Mouse (Mus musculus): ENCODE data around the gene Ndufb4. TPM values are rescaled to one million over a fixed set of nuclear protein-coding genes. Genes with fewer than 3 reads are reported as not detected.

Gene Ndufb4
- polyA plus RNA-seq, 1 experiment from 2014 or later = 57.1 TPM

DNA sequence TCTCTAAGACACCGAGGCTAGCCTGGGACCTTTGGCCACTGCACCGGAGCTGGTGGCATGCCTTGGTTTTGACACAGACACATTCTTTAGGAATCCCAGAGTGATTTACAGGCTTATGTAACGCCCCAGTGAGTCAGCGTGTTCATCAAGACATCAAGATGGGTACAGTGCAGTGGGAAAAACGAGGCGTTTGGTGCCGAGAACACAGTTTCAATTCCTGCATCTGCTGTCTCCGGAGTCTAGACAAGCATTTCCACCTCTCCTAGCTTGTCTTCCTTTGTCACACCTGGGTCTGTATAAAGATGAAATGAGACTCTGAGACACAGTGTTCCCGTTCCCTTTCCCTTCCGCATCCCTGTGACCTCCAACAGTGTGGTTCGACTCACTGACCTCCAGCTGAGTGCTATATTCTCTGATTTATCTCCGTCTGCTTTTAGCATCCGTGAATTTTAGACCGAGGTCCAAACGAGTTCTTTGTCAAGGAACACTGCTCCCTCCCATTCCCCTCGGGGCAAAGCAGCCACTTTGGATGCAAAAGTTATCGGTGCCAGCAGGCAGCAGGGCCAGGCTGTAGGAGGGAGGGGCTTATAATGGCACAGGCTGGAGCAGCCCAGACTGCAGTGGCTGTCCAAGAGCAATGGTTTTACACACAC, 21.9 kb upstream of the Ndufb4 start:
- Histone ChIP-seq H3K9me3 (replicated peaks) (no peaks in the 10 kb centered on the region), H3K4me3 (replicated peaks) (peak overlapping the region; percentile 26), H3K36me3 (no peaks in the 10 kb centered on the region), H3K4me2 (peak overlapping the region; percentile 51), H3K27me3 (no peaks in the 10 kb centered on the region), H3K27ac (peak overlapping the region; percentile 60; the same call in 1 of the 2 replicates), H3K9ac (no peak overlapping the region), H3K4me1 (peaks cover 22% of the 10 kb centered on the region)
- ATAC-seq (replicated peaks; ENCODE audit: low FRiP score) = peak; percentile 85
- 29% methylated on average over 17 of the region's 17 CpGs for WGBS

DNA sequence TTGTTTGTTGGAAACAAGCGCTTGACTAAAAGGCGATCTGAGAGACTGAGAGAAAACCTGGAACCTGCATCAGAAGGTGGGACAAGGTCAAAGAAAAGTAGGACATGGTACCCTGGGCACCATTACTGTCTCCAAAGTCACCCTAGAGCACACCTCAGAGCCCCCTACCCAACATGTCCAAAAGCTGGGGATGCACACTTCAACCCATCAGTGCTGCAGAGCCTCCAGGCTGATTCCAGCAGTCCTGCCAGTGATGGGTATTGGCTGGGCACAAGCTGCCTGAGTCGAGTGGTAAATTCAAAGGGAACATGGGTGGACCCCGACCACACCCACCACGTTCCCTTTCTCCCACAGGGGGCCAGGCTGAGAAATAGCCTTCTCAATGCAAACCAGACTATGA, 21.1 kb upstream of the Ndufb4 start:
- H3K27me3 ChIP-seq = no peaks in the 10 kb centered on the region
- no peak overlapping the region for H3K27ac ChIP-seq
- H3K36me3 ChIP-seq = no peaks in the 10 kb centered on the region
- H3K4me3 ChIP-seq (replicated peaks) = no peak overlapping the region
- no peak overlapping the region for H3K4me2 ChIP-seq
- no peaks in the 10 kb centered on the region for H3K9me3 ChIP-seq (replicated peaks)
- 92% methylated on average over 5 of the region's 5 CpGs for WGBS
- peaks cover 20% of the 10 kb centered on the region for H3K4me1 ChIP-seq
- ATAC-seq (replicated peaks; ENCODE audit: low FRiP score) = no peak
- H3K9ac ChIP-seq = no peak overlapping the region

- WGBS = 41% methylated on average over 4 of the region's 4 CpGs
Observed at GRCm38 (mm10) chr16:37670666-37671283, 16.5 kb upstream of the Ndufb4 start.

DNA sequence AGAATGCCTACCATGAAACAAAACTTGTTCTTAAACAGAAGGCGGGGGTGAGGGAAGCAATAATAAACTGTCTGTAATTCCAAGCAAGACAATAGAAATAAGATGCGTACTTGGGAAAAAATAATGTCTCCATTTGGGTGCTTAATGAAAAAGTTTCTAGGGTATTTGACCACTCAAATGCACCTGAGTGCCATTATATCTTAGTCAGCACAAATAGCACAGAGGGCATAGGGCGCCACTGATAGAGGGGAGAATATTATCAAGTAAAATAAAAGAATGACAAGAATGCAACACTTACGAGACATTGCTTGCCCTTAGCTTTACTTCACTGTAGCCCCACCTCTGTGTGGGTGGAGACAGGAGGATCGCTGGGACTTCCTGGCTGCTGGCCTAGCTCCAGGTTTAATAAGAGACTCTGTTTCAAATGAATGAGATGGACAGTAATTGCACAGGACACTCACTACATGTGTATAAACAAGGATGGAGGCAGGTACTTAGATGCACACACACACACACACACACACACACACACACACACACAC, 11.2 kb upstream of the Ndufb4 start:
- no peak overlapping the region for H3K4me3 ChIP-seq (replicated peaks)
- H3K27ac ChIP-seq = no peak overlapping the region
- WGBS = 70% methylated on average over 5 of the region's 5 CpGs
- no peak overlapping the region for H3K4me2 ChIP-seq
- no peak for ATAC-seq (replicated peaks; ENCODE audit: low FRiP score)
- no peaks in the 10 kb centered on the region for H3K9me3 ChIP-seq (replicated peaks)
- no peaks in the 10 kb centered on the region for H3K27me3 ChIP-seq
- H3K4me1 ChIP-seq = no peaks in the 10 kb centered on the region
- H3K9ac ChIP-seq = no peak overlapping the region
- no peaks in the 10 kb centered on the region for H3K36me3 ChIP-seq

More at GRCm38 (mm10) chr16:37670666-37671283, 16.5 kb upstream of the Ndufb4 start:
- Histone ChIP-seq H3K4me1 (peaks cover under 1% of the 10 kb centered on the region; the same call in 1 of the 2 replicates), H3K27me3 (no peaks in the 10 kb centered on the region), H3K9me3 (replicated peaks) (no peaks in the 10 kb centered on the region), H3K27ac (no peak overlapping the region), H3K4me2 (no peak overlapping the region), H3K36me3 (no peaks in the 10 kb centered on the region), H3K4me3 (replicated peaks) (no peak overlapping the region), H3K9ac (no peak overlapping the region)
- 0 out of 2 replicates have a peak, but pooled peaks have one; percentile 18 for ATAC-seq (replicated peaks; ENCODE audit: low FRiP score)

GRCm38 (mm10) chr16:37663643-37664459, 9.6 kb upstream of the Ndufb4 start:
- ATAC-seq (replicated peaks; ENCODE audit: low FRiP score) = no peak
- Histone ChIP-seq H3K9me3 (replicated peaks) (no peaks in the 10 kb centered on the region), H3K4me3 (replicated peaks) (no peak overlapping the region), H3K4me2 (no peak overlapping the region), H3K9ac (no peak overlapping the region), H3K4me1 (no peaks in the 10 kb centered on the region), H3K27me3 (no peaks in the 10 kb centered on the region), H3K36me3 (no peaks in the 10 kb centered on the region), H3K27ac (no peak overlapping the region)
- 80% methylated on average over 9 of the region's 9 CpGs for WGBS

DNA sequence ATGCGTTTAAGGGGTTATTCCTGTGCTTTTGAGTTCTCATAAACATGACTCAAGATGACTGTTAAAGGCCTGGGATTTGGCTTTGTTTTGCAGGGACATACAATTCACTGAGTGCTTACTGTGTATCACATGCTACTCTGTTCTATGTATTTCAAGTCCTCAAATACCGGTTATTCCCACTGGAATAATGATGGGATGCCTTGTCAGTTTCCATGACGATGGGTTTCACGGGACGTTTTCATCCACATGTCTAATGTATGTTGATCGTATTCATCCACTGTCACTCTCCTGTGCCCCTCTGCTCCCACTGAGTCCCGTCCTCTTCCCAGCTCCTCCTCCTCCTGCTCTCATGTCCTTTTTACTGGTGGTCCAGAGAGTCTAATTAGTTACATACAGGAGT, 2.5 kb upstream of the Ndufb4 start:
- no peak overlapping the region for H3K9ac ChIP-seq
- no peak overlapping the region for H3K27ac ChIP-seq
- no peaks in the 10 kb centered on the region for H3K27me3 ChIP-seq
- no peak overlapping the region for H3K4me3 ChIP-seq (replicated peaks)
- H3K4me1 ChIP-seq = peaks cover 25% of the 10 kb centered on the region
- H3K9me3 ChIP-seq (replicated peaks) = no peaks in the 10 kb centered on the region
- 85% methylated on average over 7 of the region's 7 CpGs for WGBS
- H3K36me3 ChIP-seq = no peaks in the 10 kb centered on the region
- no peak for ATAC-seq (replicated peaks; ENCODE audit: low FRiP score)
- no peak overlapping the region for H3K4me2 ChIP-seq

DNA sequence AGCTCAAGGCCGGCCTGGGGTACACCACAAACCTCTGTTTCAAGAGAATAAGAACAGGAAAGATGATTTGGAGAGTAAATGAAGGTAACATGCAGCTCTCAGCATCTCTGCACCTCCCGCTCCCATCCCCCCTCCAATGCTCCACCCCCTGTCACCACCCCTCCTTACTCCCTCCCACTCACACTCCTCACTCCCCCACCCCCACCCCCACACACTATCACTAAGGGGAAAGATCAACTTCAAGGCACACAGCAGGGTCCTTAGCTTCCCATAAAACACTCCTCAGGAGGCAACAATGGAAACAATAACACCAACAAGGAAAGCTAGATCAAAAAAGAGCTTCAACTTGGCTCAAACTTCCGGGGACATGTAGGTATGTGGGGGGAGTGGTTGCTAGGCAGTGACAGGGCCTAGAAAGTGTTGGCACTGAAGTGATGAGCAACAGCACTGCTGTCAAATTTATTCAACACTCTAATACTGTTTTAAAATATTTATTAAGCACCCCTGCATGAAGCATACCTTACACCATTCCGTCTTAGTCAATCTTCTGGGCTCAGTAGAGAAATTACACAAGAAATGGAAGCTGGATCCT, 1.6 kb upstream of the Ndufb4 start:
- no peak overlapping the region for H3K4me3 ChIP-seq (replicated peaks)
- 25% methylated on average over 4 of the region's 4 CpGs for WGBS

DNA sequence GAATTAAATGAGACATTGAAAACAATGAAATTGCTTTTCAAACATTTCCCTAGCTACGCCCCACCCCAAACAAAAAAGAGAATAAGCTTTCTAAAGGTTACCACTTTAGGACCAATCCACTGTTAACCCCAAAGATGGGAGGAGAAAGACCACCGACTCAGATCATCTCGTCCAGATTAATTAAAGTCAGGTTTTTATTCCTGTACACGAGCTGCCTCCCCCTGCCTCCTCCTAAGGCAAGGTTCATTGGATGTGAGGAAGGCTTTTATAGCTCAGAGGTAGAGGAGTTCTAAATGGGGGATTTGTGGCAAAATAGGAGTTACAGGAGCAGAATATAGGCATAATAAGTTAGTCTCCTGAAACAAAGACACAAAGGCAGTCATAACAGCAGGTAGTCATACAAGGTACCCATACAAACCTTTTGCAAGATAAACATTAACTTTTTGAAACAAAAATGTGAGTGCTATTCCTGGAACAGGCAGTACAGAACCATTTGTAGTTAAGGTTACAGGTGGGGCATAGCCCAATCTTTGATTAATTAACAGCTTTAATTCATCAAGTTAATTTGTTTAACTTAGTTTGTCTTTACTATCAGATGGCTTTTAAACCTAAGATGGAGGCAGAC, 690 bp upstream of the Ndufb4 start:
- Histone ChIP-seq H3K27ac (peak overlapping the region; percentile 80), H3K4me3 (replicated peaks) (peak overlapping the region; percentile 75; the same call in 1 of the 2 replicates), H3K4me1 (peaks cover 31% of the 10 kb centered on the region), H3K9me3 (replicated peaks) (no peaks in the 10 kb centered on the region), H3K36me3 (no peaks in the 10 kb centered on the region), H3K9ac (no peak overlapping the region), H3K4me2 (peak overlapping the region; percentile 64), H3K27me3 (no peaks in the 10 kb centered on the region)
- ATAC-seq (replicated peaks; ENCODE audit: low FRiP score) = no peak
- WGBS = 62% methylated on average over 4 of the region's 4 CpGs

More for the DNA sequence above, 1.6 kb upstream of the Ndufb4 start:
- no peaks in the 10 kb centered on the region for H3K36me3 ChIP-seq
- no peaks in the 10 kb centered on the region for H3K9me3 ChIP-seq (replicated peaks)
- ATAC-seq (replicated peaks; ENCODE audit: low FRiP score) = no peak
- no peaks in the 10 kb centered on the region for H3K27me3 ChIP-seq
- no peak overlapping the region for H3K9ac ChIP-seq
- H3K27ac ChIP-seq = 0 out of 2 replicates have a peak overlapping the region, but pooled peaks have one; percentile 48
- peaks cover 31% of the 10 kb centered on the region for H3K4me1 ChIP-seq
- H3K4me2 ChIP-seq = no peak overlapping the region

- Histone ChIP-seq H3K9ac (no peak overlapping the region), H3K36me3 (peaks cover 4% of the 10 kb centered on the region), H3K27me3 (no peaks in the 10 kb centered on the region), H3K4me1 (peaks cover 31% of the 10 kb centered on the region), H3K4me3 (replicated peaks) (peak overlapping the region; percentile 75), H3K27ac (no peak overlapping the region), H3K9me3 (replicated peaks) (no peaks in the 10 kb centered on the region), H3K4me2 (peak overlapping the region; percentile 64)
- 76% methylated on average over 1 of the region's 1 CpGs for WGBS
- ATAC-seq (replicated peaks; ENCODE audit: low FRiP score) = no peak
Observed at GRCm38 (mm10) chr16:37653058-37653457, 1.2 kb downstream of the Ndufb4 start.

DNA sequence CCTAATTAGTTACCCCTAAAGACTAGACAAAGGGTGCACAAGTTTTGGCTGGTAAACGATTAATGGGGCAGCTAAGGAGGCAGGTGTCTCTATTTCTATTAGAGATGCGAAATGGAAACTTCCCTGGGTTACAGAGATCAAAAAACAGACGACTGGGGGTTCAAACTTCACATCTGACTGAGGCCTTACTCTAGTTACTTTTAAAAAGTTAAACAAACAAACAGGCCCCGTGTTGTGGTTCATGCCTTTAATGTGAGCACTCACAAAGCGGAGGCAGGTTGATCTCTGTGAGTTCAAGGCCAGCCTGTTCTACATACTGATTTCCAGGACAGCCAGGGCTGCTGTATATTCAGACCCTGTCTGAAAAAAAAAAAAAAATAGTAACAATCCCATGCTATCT, 1.6 kb downstream of the Ndufb4 start:
- Histone ChIP-seq H3K36me3 (peaks cover 8% of the 10 kb centered on the region), H3K9me3 (replicated peaks) (no peaks in the 10 kb centered on the region), H3K4me3 (replicated peaks) (peak overlapping the region; percentile 75; the same call in 1 of the 2 replicates), H3K4me1 (peaks cover 31% of the 10 kb centered on the region), H3K27ac (no peak overlapping the region), H3K9ac (no peak overlapping the region), H3K27me3 (no peaks in the 10 kb centered on the region), H3K4me2 (peak overlapping the region; percentile 64)
- 59% methylated on average over 5 of the region's 5 CpGs for WGBS
- ATAC-seq (replicated peaks; ENCODE audit: low FRiP score) = no peak

GRCm38 (mm10) chr16:37651467-37651866, 2.8 kb downstream of the Ndufb4 start:
- peaks cover 31% of the 10 kb centered on the region for H3K4me1 ChIP-seq
- ATAC-seq (replicated peaks; ENCODE audit: low FRiP score) = peak; percentile 38

More at GRCm38 (mm10) chr16:37651467-37651866, 2.8 kb downstream of the Ndufb4 start:
- H3K36me3 ChIP-seq = peaks cover 20% of the 10 kb centered on the region
- no peak overlapping the region for H3K9ac ChIP-seq
- no peaks in the 10 kb centered on the region for H3K9me3 ChIP-seq (replicated peaks)
- WGBS = 43% methylated on average over 5 of the region's 5 CpGs
- no peak overlapping the region for H3K4me3 ChIP-seq (replicated peaks)
- H3K4me2 ChIP-seq = no peak overlapping the region
- H3K27ac ChIP-seq = no peak overlapping the region
- no peaks in the 10 kb centered on the region for H3K27me3 ChIP-seq

All from kidney, embryonic 15.5 days (tissue).